Mouse (Mus musculus): ENCODE measurements at regions not wholly inside any gene's neighbourhood (a gene's known extent, or its start where the extent isn't known, plus 50 kb on each side); places are given as distances from the start of the nearest gene placed in this dataset.
"Not testable (repeated sequence)": the region's sequence is repeated elsewhere in the genome, so short reads cannot be mapped to it uniquely, and the experiment has no call there.

GRCm38 (mm10) chr13:72497521-72497920 is 131.1 kb upstream of the Irx2 start:
- no peaks in the 10 kb centered on the region for H3K27me3 ChIP-seq (ENCODE audit: control insufficient read depth, insufficient read depth, low read length)
- ATAC-seq (replicated peaks; ENCODE audit: insufficient number of reproducible peaks, low FRiP score, low TSS enrichment), result peak; percentile 61

GRCm38 (mm10) chr13:72505954-72506353 is 122.7 kb upstream of the Irx2 start:
- Histone ChIP-seq H3K9ac (ENCODE audit: low read depth, low read length) (no peak overlapping the region), H3K27ac (ENCODE audit: low read depth, low read length) (no peak overlapping the region), H3K27me3 (ENCODE audit: control insufficient read depth, insufficient read depth, low read length) (no peaks in the 10 kb centered on the region), H3K4me3 (ENCODE audit: low read depth, low read length) (no peak overlapping the region), H3K4me1 (ENCODE audit: control insufficient read depth, insufficient read depth, low read length) (no peaks in the 10 kb centered on the region), H3K4me2 (no peak overlapping the region), H3K36me3 (ENCODE audit: control insufficient read depth, insufficient read depth, low read length) (no peaks in the 10 kb centered on the region), H3K9me3 (replicated peaks; ENCODE audit: control insufficient read depth, low read length) (no peaks in the 10 kb centered on the region)
- no peak for ATAC-seq (replicated peaks; ENCODE audit: insufficient number of reproducible peaks, low FRiP score, low TSS enrichment)
- 78% methylated on average over 4 of the region's 4 CpGs for WGBS (ENCODE audit: insufficient replicate concordance)

More at GRCm38 (mm10) chr13:72497521-72497920, 131.1 kb upstream of the Irx2 start:
- H3K27ac ChIP-seq (ENCODE audit: low read depth, low read length), result no peak overlapping the region
- no peaks in the 10 kb centered on the region for H3K9me3 ChIP-seq (replicated peaks; ENCODE audit: control insufficient read depth, low read length)
- H3K4me3 ChIP-seq (ENCODE audit: low read depth, low read length), result no peak overlapping the region
- no peak overlapping the region for H3K9ac ChIP-seq (ENCODE audit: low read depth, low read length)
- H3K4me1 ChIP-seq (ENCODE audit: control insufficient read depth, insufficient read depth, low read length), result 0 out of 2 replicates have a peak, but pooled peaks cover 3% of the 10 kb centered on the region
- no peaks in the 10 kb centered on the region for H3K36me3 ChIP-seq (ENCODE audit: control insufficient read depth, insufficient read depth, low read length)
- peak overlapping the region; percentile 41 for H3K4me2 ChIP-seq
- WGBS (ENCODE audit: insufficient replicate concordance), result 4% methylated on average over 10 of the region's 10 CpGs

GRCm38 (mm10) chr13:72538633-72539032 is 90.0 kb upstream of the Irx2 start:
- Histone ChIP-seq H3K4me3 (ENCODE audit: low read depth, low read length) (no peak overlapping the region), H3K27ac (ENCODE audit: low read depth, low read length) (no peak overlapping the region), H3K36me3 (ENCODE audit: control insufficient read depth, insufficient read depth, low read length) (no peaks in the 10 kb centered on the region), H3K27me3 (ENCODE audit: control insufficient read depth, insufficient read depth, low read length) (no peaks in the 10 kb centered on the region), H3K9ac (ENCODE audit: low read depth, low read length) (no peak overlapping the region), H3K4me2 (no peak overlapping the region), H3K9me3 (replicated peaks; ENCODE audit: control insufficient read depth, low read length) (no peaks in the 10 kb centered on the region; the same call in 1 of the 2 replicates), H3K4me1 (ENCODE audit: control insufficient read depth, insufficient read depth, low read length) (no peaks in the 10 kb centered on the region)
- 85% methylated on average over 4 of the region's 4 CpGs for WGBS (ENCODE audit: insufficient replicate concordance)
- no peak for ATAC-seq (replicated peaks; ENCODE audit: insufficient number of reproducible peaks, low FRiP score, low TSS enrichment)

GRCm38 (mm10) chr13:72541706-72542105 is 86.9 kb upstream of the Irx2 start:
- WGBS (ENCODE audit: insufficient replicate concordance), result 91% methylated on average over 3 of the region's 3 CpGs
- Histone ChIP-seq H3K36me3 (ENCODE audit: control insufficient read depth, insufficient read depth, low read length) (no peaks in the 10 kb centered on the region), H3K4me2 (no peak overlapping the region), H3K4me1 (ENCODE audit: control insufficient read depth, insufficient read depth, low read length) (no peaks in the 10 kb centered on the region), H3K27me3 (ENCODE audit: control insufficient read depth, insufficient read depth, low read length) (no peaks in the 10 kb centered on the region), H3K27ac (ENCODE audit: low read depth, low read length) (no peak overlapping the region), H3K4me3 (ENCODE audit: low read depth, low read length) (no peak overlapping the region), H3K9me3 (replicated peaks; ENCODE audit: control insufficient read depth, low read length) (no peaks in the 10 kb centered on the region; the same call in 1 of the 2 replicates), H3K9ac (ENCODE audit: low read depth, low read length) (no peak overlapping the region)
- no peak for ATAC-seq (replicated peaks; ENCODE audit: insufficient number of reproducible peaks, low FRiP score, low TSS enrichment)

- WGBS (ENCODE audit: insufficient replicate concordance), result 69% methylated on average over 8 of the region's 8 CpGs
- no peaks in the 10 kb centered on the region; the same call in 1 of the 2 replicates for H3K27me3 ChIP-seq (ENCODE audit: control insufficient read depth, insufficient read depth, low read length)
- ATAC-seq (replicated peaks; ENCODE audit: insufficient number of reproducible peaks, low FRiP score, low TSS enrichment), result no peak
- H3K4me3 ChIP-seq (ENCODE audit: low read depth, low read length), result no peak overlapping the region
- H3K27ac ChIP-seq (ENCODE audit: low read depth, low read length), result no peak overlapping the region
- no peaks in the 10 kb centered on the region for H3K36me3 ChIP-seq (ENCODE audit: control insufficient read depth, insufficient read depth, low read length)
- H3K4me1 ChIP-seq (ENCODE audit: control insufficient read depth, insufficient read depth, low read length), result no peaks in the 10 kb centered on the region
- no peaks in the 10 kb centered on the region for H3K9me3 ChIP-seq (replicated peaks; ENCODE audit: control insufficient read depth, low read length)
- H3K4me2 ChIP-seq, result no peak overlapping the region
- H3K9ac ChIP-seq (ENCODE audit: low read depth, low read length), result no peak overlapping the region
Observed at GRCm38 (mm10) chr13:72557951-72558350, 70.7 kb upstream of the Irx2 start.

GRCm38 (mm10) chr13:72571871-72572270 is 56.7 kb upstream of the Irx2 start:
- no peaks in the 10 kb centered on the region for H3K27me3 ChIP-seq (ENCODE audit: control insufficient read depth, insufficient read depth, low read length)
- H3K9me3 ChIP-seq (replicated peaks; ENCODE audit: control insufficient read depth, low read length), result no peaks in the 10 kb centered on the region
- no peak overlapping the region for H3K4me2 ChIP-seq
- no peaks in the 10 kb centered on the region for H3K4me1 ChIP-seq (ENCODE audit: control insufficient read depth, insufficient read depth, low read length)
- H3K9ac ChIP-seq (ENCODE audit: low read depth, low read length), result no peak overlapping the region
- ATAC-seq (replicated peaks; ENCODE audit: insufficient number of reproducible peaks, low FRiP score, low TSS enrichment), result no peak
- H3K27ac ChIP-seq (ENCODE audit: low read depth, low read length), result no peak overlapping the region
- no peak overlapping the region for H3K4me3 ChIP-seq (ENCODE audit: low read depth, low read length)
- H3K36me3 ChIP-seq (ENCODE audit: control insufficient read depth, insufficient read depth, low read length), result no peaks in the 10 kb centered on the region
- 33% methylated on average over 7 of the region's 7 CpGs for WGBS (ENCODE audit: insufficient replicate concordance)

GRCm38 (mm10) chr13:72572846-72573245 is 55.8 kb upstream of the Irx2 start:
- Histone ChIP-seq H3K27me3 (ENCODE audit: control insufficient read depth, insufficient read depth, low read length) (no peaks in the 10 kb centered on the region), H3K9ac (ENCODE audit: low read depth, low read length) (no peak overlapping the region), H3K36me3 (ENCODE audit: control insufficient read depth, insufficient read depth, low read length) (no peaks in the 10 kb centered on the region), H3K4me1 (ENCODE audit: control insufficient read depth, insufficient read depth, low read length) (no peaks in the 10 kb centered on the region), H3K27ac (ENCODE audit: low read depth, low read length) (no peak overlapping the region), H3K4me3 (ENCODE audit: low read depth, low read length) (no peak overlapping the region), H3K9me3 (replicated peaks; ENCODE audit: control insufficient read depth, low read length) (no peaks in the 10 kb centered on the region), H3K4me2 (no peak overlapping the region)
- 68% methylated on average over 1 of the region's 1 CpGs for WGBS (ENCODE audit: insufficient replicate concordance)
- ATAC-seq (replicated peaks; ENCODE audit: insufficient number of reproducible peaks, low FRiP score, low TSS enrichment), result no peak

- not testable (repeated sequence) for H3K36me3 ChIP-seq (ENCODE audit: control insufficient read depth, insufficient read depth, low read length); H3K4me3 ChIP-seq (ENCODE audit: low read depth, low read length); H3K27ac ChIP-seq (ENCODE audit: low read depth, low read length); H3K4me1 ChIP-seq (ENCODE audit: control insufficient read depth, insufficient read depth, low read length); H3K9me3 ChIP-seq (replicated peaks; ENCODE audit: control insufficient read depth, low read length); H3K4me2 ChIP-seq; H3K9ac ChIP-seq (ENCODE audit: low read depth, low read length); H3K27me3 ChIP-seq (ENCODE audit: control insufficient read depth, insufficient read depth, low read length); ATAC-seq (replicated peaks; ENCODE audit: insufficient number of reproducible peaks, low FRiP score, low TSS enrichment)
- WGBS (ENCODE audit: insufficient replicate concordance), result 63% methylated on average over 4 of the region's 4 CpGs
Observed at GRCm38 (mm10) chr13:72574126-72574525, 54.5 kb upstream of the Irx2 start.

- Histone ChIP-seq H3K9ac (ENCODE audit: low read depth, low read length) (no peak overlapping the region), H3K9me3 (replicated peaks; ENCODE audit: control insufficient read depth, low read length) (no peaks in the 10 kb centered on the region), H3K4me1 (ENCODE audit: control insufficient read depth, insufficient read depth, low read length) (no peaks in the 10 kb centered on the region), H3K36me3 (ENCODE audit: control insufficient read depth, insufficient read depth, low read length) (no peaks in the 10 kb centered on the region), H3K4me3 (ENCODE audit: low read depth, low read length) (no peak overlapping the region), H3K27me3 (ENCODE audit: control insufficient read depth, insufficient read depth, low read length) (no peaks in the 10 kb centered on the region), H3K4me2 (no peak overlapping the region), H3K27ac (ENCODE audit: low read depth, low read length) (no peak overlapping the region)
- ATAC-seq (replicated peaks; ENCODE audit: insufficient number of reproducible peaks, low FRiP score, low TSS enrichment), result no peak
- 25% methylated on average over 6 of the region's 6 CpGs for WGBS (ENCODE audit: insufficient replicate concordance)
Observed at GRCm38 (mm10) chr13:72576485-72576884, 52.1 kb upstream of the Irx2 start.

All from heart, embryonic 11.5 days (tissue).